Mouse (Mus musculus) small intestine, adult 2 months (tissue): ENCODE data around the gene Gp1ba. TPM values are rescaled to one million over a fixed set of nuclear protein-coding genes. Genes with fewer than 3 reads are reported as not detected.

Source experiments
- H3K27ac ChIP-seq: fragments of 200-500 bp; 2 replicates; pipeline ENCODE4 v1.5.1; 2012; ENCODE audit warnings: low read depth, low read length, control low read depth, inconsistent platforms; ENCODE audit not compliant: insufficient read depth
- H3K27me3 ChIP-seq: fragments of 200-500 bp; 2 replicates; pipeline ENCODE4 v1.6.1; 2012; ENCODE audit warnings: mild to moderate bottlenecking, moderate library complexity, low read length, inconsistent platforms; ENCODE audit not compliant: control insufficient read depth, insufficient read depth
- H3K36me3 ChIP-seq: fragments of 200-500 bp; 2 replicates; pipeline ENCODE4 v1.6.1; 2012; ENCODE audit warnings: mild to moderate bottlenecking, low read length, control low read depth, inconsistent platforms; ENCODE audit not compliant: control insufficient read depth, insufficient read depth
- H3K4me1 ChIP-seq: fragments of 200-500 bp; 2 replicates; pipeline ENCODE4 v1.6.1; 2012; ENCODE audit warnings: low read length, inconsistent platforms, mixed read lengths; ENCODE audit not compliant: control insufficient read depth, insufficient read depth, insufficient read length
- H3K4me3 ChIP-seq: fragments of 200-500 bp; 2 replicates; pipeline ENCODE4 v1.5.1; 2012; ENCODE audit warnings: low read depth, mild to moderate bottlenecking, control low read depth, inconsistent platforms, low read length, moderate library complexity
- CTCF ChIP-seq: fragments of 200-500 bp; IDR thresholded peaks from 2 replicates; pipeline ENCODE4 v1.5.1; 2012; ENCODE audit warnings: low read depth, mild to moderate bottlenecking, control low read depth, inconsistent platforms, low read length, moderate library complexity, mixed read lengths; ENCODE audit not compliant: insufficient replicate concordance, insufficient read length; ENCODE audit errors: extremely low read depth
- POLR2A ChIP-seq: fragments of 200-500 bp; IDR thresholded peaks from 2 replicates; pipeline ENCODE4 v1.6.1; 2012; ENCODE audit warnings: low read depth, mild to moderate bottlenecking, control low read depth, inconsistent platforms, low read length, moderate library complexity
- whole genome bisulfite sequencing: fragments of 180-500 bp; shearing (Covaris S2); methylation state at CpG from one replicate; pipeline ENCODE4 v1.1.7; 2018; 5-methylcytosine and 5-hydroxymethylcytosine counted together
- polyA plus RNA-seq: library from polyadenylated mRNA; depleted of rRNA; stranded (reverse); fragments of >200 nt; gene quantifications from 2 replicates; pipeline ENCODE4 v1.2.3, GENCODE M21; 2012

Gp1ba gene
- polyA plus RNA-seq, 1 experiment = 0.04 TPM

GRCm38 (mm10) chr11:70615516-70616093 is 23.3 kb upstream of the Gp1ba start, which contains the start of gene 4930544D05Rik:
TSS of gene 4930544D05Rik (plus strand) at chr11:70615848.
- peaks cover 10% of the 10 kb centered on the region for H3K4me1 ChIP-seq
- 0 out of 2 replicates have a peak within 1 kb of the TSS, but pooled peaks have one; percentile 17 for H3K27ac ChIP-seq
- peaks cover 25% of the 10 kb centered on the region for H3K36me3 ChIP-seq
- WGBS = 13% methylated on average over 21 of the region's 21 CpGs
- no peaks in the 10 kb centered on the region for H3K27me3 ChIP-seq
- no peak for TF ChIP-seq POLR2A
- TF ChIP-seq CTCF = no peak
- H3K4me3 ChIP-seq = peak within 1 kb of the TSS; percentile 66

GRCm38 (mm10) chr11:70619101-70619500 is 19.8 kb upstream of the Gp1ba start, which contains the start of gene Chrne:
TSS of gene Chrne (minus strand) at chr11:70619216.
- no peaks in the 10 kb centered on the region for H3K27me3 ChIP-seq
- peaks cover 26% of the 10 kb centered on the region for H3K4me1 ChIP-seq
- H3K4me3 ChIP-seq = no peak within 1 kb of the TSS
- TF ChIP-seq POLR2A (no peak), CTCF (no peak)
- H3K36me3 ChIP-seq = no peaks in the 10 kb centered on the region
- H3K27ac ChIP-seq = no peak within 1 kb of the TSS
- WGBS = 83% methylated on average over 1 of the region's 1 CpGs

- H3K27me3 ChIP-seq = no peaks in the 10 kb centered on the region
- no peaks in the 10 kb centered on the region for H3K36me3 ChIP-seq
- H3K4me3 ChIP-seq = no peak overlapping the region
- H3K4me1 ChIP-seq = peaks cover 26% of the 10 kb centered on the region
- peak overlapping the region; percentile 92 for H3K27ac ChIP-seq
- TF ChIP-seq CTCF (no peak), POLR2A (no peak)
- 19% methylated on average over 7 of the region's 7 CpGs for WGBS
Measured at GRCm38 (mm10) chr11:70621972-70622814, 16.7 kb upstream of the Gp1ba start.

- H3K4me3 ChIP-seq = no peak overlapping the region
- WGBS = 44% methylated on average over 10 of the region's 10 CpGs
- H3K27me3 ChIP-seq = no peaks in the 10 kb centered on the region
- H3K36me3 ChIP-seq = no peaks in the 10 kb centered on the region
- H3K27ac ChIP-seq = no peak overlapping the region
- TF ChIP-seq CTCF (peak; percentile 51; the same call in 1 of the 2 replicates), POLR2A (no peak)
- H3K4me1 ChIP-seq = peaks cover 27% of the 10 kb centered on the region
Measured at GRCm38 (mm10) chr11:70623053-70623742, 15.7 kb upstream of the Gp1ba start.

GRCm38 (mm10) chr11:70625473-70625872 is 13.4 kb upstream of the Gp1ba start:
- Histone ChIP-seq H3K36me3 (no peaks in the 10 kb centered on the region), H3K27ac (no peak overlapping the region), H3K27me3 (no peaks in the 10 kb centered on the region), H3K4me3 (no peak overlapping the region), H3K4me1 (peaks cover 29% of the 10 kb centered on the region)
- TF ChIP-seq POLR2A (no peak), CTCF (peak; percentile 70; the same call in 1 of the 2 replicates)
- 44% methylated on average over 4 of the region's 4 CpGs for WGBS

- no peaks in the 10 kb centered on the region for H3K36me3 ChIP-seq
- H3K4me1 ChIP-seq = peaks cover 25% of the 10 kb centered on the region
- peak overlapping the region; percentile 81 for H3K27ac ChIP-seq
- 39% methylated on average over 4 of the region's 4 CpGs for WGBS
- TF ChIP-seq POLR2A (no peak), CTCF (no peak)
- H3K27me3 ChIP-seq = no peaks in the 10 kb centered on the region
- no peak overlapping the region for H3K4me3 ChIP-seq
Measured at GRCm38 (mm10) chr11:70626877-70627276, 12.0 kb upstream of the Gp1ba start.

- Histone ChIP-seq H3K4me1 (peaks cover 16% of the 10 kb centered on the region; the same call in 1 of the 2 replicates), H3K36me3 (no peaks in the 10 kb centered on the region), H3K27me3 (no peaks in the 10 kb centered on the region), H3K27ac (no peak overlapping the region), H3K4me3 (no peak overlapping the region)
- 65% methylated on average over 2 of the region's 2 CpGs for WGBS
- TF ChIP-seq CTCF (no peak), POLR2A (no peak)
Measured at GRCm38 (mm10) chr11:70628431-70628830, 10.5 kb upstream of the Gp1ba start.
